Mouse (Mus musculus) liver, postnatal 0 days (tissue): ENCODE measurements at regions not wholly inside any gene's neighbourhood (a gene's known extent, or its start where the extent isn't known, plus 50 kb on each side); places are given as distances from the start of the nearest gene placed in this dataset.

ENCODE experiments used
- ATAC-seq: fragments of 200-750 bp; cut with Nextera tagmentation; 2 replicates; pipeline ENCODE4 v1.8.0; 2017; ENCODE audit warnings: mild to moderate bottlenecking, moderate library complexity
- DNase-seq: peaks from one replicate; pipeline ENCODE4 v3.0.0-alpha.2; 2016
- H3K27ac ChIP-seq: fragments of 300-500 bp; sonication (generic); 2 replicates; pipeline ENCODE4 v1.5.1; 2014; ENCODE audit warnings: antibody characterized with exemption, moderate library complexity, mild to moderate bottlenecking, low read depth
- H3K27me3 ChIP-seq: fragments of 300-500 bp; sonication (generic); 2 replicates; pipeline ENCODE4 v1.6.1; 2014; ENCODE audit warnings: low read length, control low read depth, mixed read lengths; ENCODE audit not compliant: insufficient read depth
- H3K36me3 ChIP-seq: fragments of 300-500 bp; sonication (generic); replicated peaks from 2 replicates; pipeline ENCODE4 v1.6.1; 2014; ENCODE audit warnings: mild to moderate bottlenecking, control low read depth, low read length, moderate library complexity, mixed read lengths; ENCODE audit not compliant: insufficient read depth
- H3K4me1 ChIP-seq: fragments of 300-500 bp; sonication (generic); 2 replicates; pipeline ENCODE4 v1.6.1; 2014; ENCODE audit warnings: antibody characterized with exemption, mild to moderate bottlenecking, control low read depth; ENCODE audit not compliant: insufficient read depth
- H3K4me2 ChIP-seq: fragments of 300-500 bp; sonication (generic); 2 replicates; pipeline ENCODE4 v1.6.1; 2014; ENCODE audit warnings: low read depth, mild to moderate bottlenecking, low read length, moderate library complexity, mixed read lengths
- H3K4me3 ChIP-seq: fragments of 300-500 bp; sonication (generic); 2 replicates; pipeline ENCODE4 v1.5.1; 2014; ENCODE audit warnings: low read depth, low read length
- H3K9ac ChIP-seq: fragments of 300-500 bp; sonication (generic); replicated peaks from 2 replicates; pipeline ENCODE4 v1.6.1; 2014; ENCODE audit warnings: mild to moderate bottlenecking, moderate library complexity
- H3K9me3 ChIP-seq: fragments of 300-500 bp; sonication (generic); 2 replicates; pipeline ENCODE4 v1.6.1; 2016; ENCODE audit warnings: mild to moderate bottlenecking, control low read depth, low read length, mixed read lengths
- CTCF ChIP-seq: sonication (generic); IDR thresholded peaks from 2 replicates; pipeline ENCODE4 v1.5.1; 2016; ENCODE audit warnings: antibody characterized with exemption, low read depth
- EP300 ChIP-seq: IDR thresholded peaks from 2 replicates; pipeline ENCODE4 v1.6.1; 2016; ENCODE audit warnings: antibody characterized with exemption, low read depth, mild to moderate bottlenecking
- WGBS: fragments of 180-500 bp; shearing (Covaris S2); extraction: QIAGEN DNeasy Blood & Tissue Kit; methylation state at CpG from one replicate; pipeline ENCODE4 v1.1.7; 2014; ENCODE audit not compliant: insufficient replicate concordance; 5-methylcytosine and 5-hydroxymethylcytosine counted together

GRCm38 (mm10) chr3:81629157-81629556 is 303.2 kb upstream of the Ctso start:
- Histone ChIP-seq H3K36me3 (no peaks in the 10 kb centered on the region), H3K27ac (no peak overlapping the region), H3K4me3 (no peak overlapping the region), H3K4me2 (no peak overlapping the region), H3K9me3 (no peaks in the 10 kb centered on the region), H3K27me3 (no peaks in the 10 kb centered on the region), H3K4me1 (no peaks in the 10 kb centered on the region), H3K9ac (no peak overlapping the region)
- DNase-seq (no peak), ATAC-seq (no peak)
- TF ChIP-seq CTCF (no peak), EP300 (no peak)
- WGBS, result 38% methylated on average over 2 of the region's 2 CpGs

GRCm38 (mm10) chr3:81658490-81658889 is 273.9 kb upstream of the Ctso start:
- Histone ChIP-seq H3K9ac (no peak overlapping the region), H3K27ac (no peak overlapping the region), H3K36me3 (no peaks in the 10 kb centered on the region), H3K27me3 (no peaks in the 10 kb centered on the region), H3K4me1 (no peaks in the 10 kb centered on the region), H3K4me3 (no peak overlapping the region), H3K4me2 (no peak overlapping the region), H3K9me3 (no peaks in the 10 kb centered on the region)
- TF ChIP-seq CTCF (no peak), EP300 (no peak)
- 53% methylated on average over 3 of the region's 3 CpGs for WGBS
- no peak for DNase-seq
- ATAC-seq, result no peak

- Histone ChIP-seq H3K9me3 (no peaks in the 10 kb centered on the region), H3K36me3 (no peaks in the 10 kb centered on the region), H3K27me3 (no peaks in the 10 kb centered on the region), H3K9ac (no peak overlapping the region), H3K4me1 (no peaks in the 10 kb centered on the region), H3K4me3 (no peak overlapping the region), H3K4me2 (no peak overlapping the region), H3K27ac (no peak overlapping the region)
- TF ChIP-seq EP300, result no peak
- TF ChIP-seq CTCF, result no peak
- no peak for ATAC-seq
- no peak for DNase-seq
- 39% methylated on average over 1 of the region's 1 CpGs for WGBS
Measured at GRCm38 (mm10) chr3:81661620-81662019, 270.8 kb upstream of the Ctso start.

- ATAC-seq (no peak), DNase-seq (no peak)
- no peaks in the 10 kb centered on the region for H3K4me1 ChIP-seq
- TF ChIP-seq CTCF, result no peak
- TF ChIP-seq EP300, result no peak
- H3K4me3 ChIP-seq, result no peak overlapping the region
- H3K27ac ChIP-seq, result no peak overlapping the region
- no peaks in the 10 kb centered on the region for H3K36me3 ChIP-seq
- no peak overlapping the region for H3K4me2 ChIP-seq
- no peak overlapping the region for H3K9ac ChIP-seq
- no peaks in the 10 kb centered on the region for H3K9me3 ChIP-seq
- H3K27me3 ChIP-seq, result no peaks in the 10 kb centered on the region
- 57% methylated on average over 2 of the region's 2 CpGs for WGBS
Measured at GRCm38 (mm10) chr3:81666262-81666661, 266.1 kb upstream of the Ctso start.

GRCm38 (mm10) chr3:81676570-81676969 is 255.8 kb upstream of the Ctso start:
- H3K9me3 ChIP-seq, result no peaks in the 10 kb centered on the region
- TF ChIP-seq CTCF (no peak), EP300 (no peak)
- no peak for ATAC-seq
- no peaks in the 10 kb centered on the region for H3K36me3 ChIP-seq
- H3K4me3 ChIP-seq, result no peak overlapping the region
- DNase-seq, result no peak
- H3K9ac ChIP-seq, result no peak overlapping the region
- H3K27ac ChIP-seq, result no peak overlapping the region
- H3K4me2 ChIP-seq, result no peak overlapping the region
- 47% methylated on average over 1 of the region's 1 CpGs for WGBS
- no peaks in the 10 kb centered on the region for H3K4me1 ChIP-seq
- no peaks in the 10 kb centered on the region for H3K27me3 ChIP-seq

GRCm38 (mm10) chr3:81701974-81702697 is 230.3 kb upstream of the Ctso start:
- TF ChIP-seq CTCF (no peak), EP300 (no peak)
- 31% methylated on average over 1 of the region's 1 CpGs for WGBS

More at GRCm38 (mm10) chr3:81701974-81702697, 230.3 kb upstream of the Ctso start:
- no peak for ATAC-seq
- Histone ChIP-seq H3K4me1 (no peaks in the 10 kb centered on the region), H3K27me3 (no peaks in the 10 kb centered on the region), H3K9me3 (no peaks in the 10 kb centered on the region), H3K36me3 (no peaks in the 10 kb centered on the region), H3K27ac (no peak overlapping the region), H3K4me3 (no peak overlapping the region), H3K4me2 (no peak overlapping the region), H3K9ac (no peak overlapping the region)
- no peak for DNase-seq
